Mouse (Mus musculus) macrophage (primary cell): ENCODE results near the gene Akap4. TPM values are rescaled to one million over a fixed set of nuclear protein-coding genes. Genes with fewer than 3 reads are reported as not detected.

Experiments used
- H3K27ac ChIP-seq: fragments of 350-480 bp; formaldehyde crosslinking; 2 replicates; pipeline ENCODE4 v1.9.0; 2021
- H3K36me3 ChIP-seq: fragments of 350-480 bp; formaldehyde crosslinking; 2 replicates; pipeline ENCODE4 v1.9.0; 2021; ENCODE audit errors: inconsistent target
- H3K4me3 ChIP-seq: fragments of 350-480 bp; formaldehyde crosslinking; 2 replicates; pipeline ENCODE4 v1.9.0; 2021; ENCODE audit errors: inconsistent target
- H3K79me2 ChIP-seq: fragments of 350-480 bp; formaldehyde crosslinking; 2 replicates; pipeline ENCODE4 v1.9.0; 2021; ENCODE audit errors: inconsistent target
- WGBS: methylation state at CpG from one replicate; pipeline ENCODE4 v1.1.7; 2026; ENCODE audit warnings: inconsistent platforms; ENCODE audit not compliant: missing documents; 5-methylcytosine and 5-hydroxymethylcytosine counted together
- polyA plus RNA-seq: library from polyadenylated mRNA; stranded (reverse); fragments of 250-400 nt; gene quantifications from 3 replicates; pipeline ENCODE4 v1.2.4, GENCODE M21; 2018; ENCODE audit warnings: inconsistent platforms
- total RNA-seq, 78 experiments: library from RNA; depleted of rRNA; stranded (reverse); fragments of 250-400 nt; gene quantifications; 1 replicate in 9 of 78; 2 replicates in 24 of 78; 3 replicates in 43 of 78; 4 replicates in 2 of 78; pipeline ENCODE4 v1.2.4; 2018; ENCODE audit warnings: inconsistent platforms in 56 of 78

Gene Akap4
- not detected for total RNA-seq (2018; cell fraction: chromatin; rRNA removed)
- total RNA-seq (2018; cell fraction: cytosol; rRNA removed), result not detected
- not detected for total RNA-seq (2018; cell fraction: nucleus; rRNA removed)
- polyA plus RNA-seq, result not detected in 3 replicates

- H3K4me3 ChIP-seq, result no peak within 1 kb of the TSS
- 100% methylated on average over 1 of the region's 1 CpGs for WGBS
- no peak within 1 kb of the TSS for H3K27ac ChIP-seq
Measured at GRCm38 (mm10) chrX:7067219-7067618, at the start of gene Akap4. Gene Akap4 (plus strand): TSS chrX:7067519.

GRCm38 (mm10) chrX:7041519-7041918 is 25.8 kb upstream of the Akap4 start, which contains the start of gene Ccnb3:
Gene Ccnb3 (minus strand): TSS chrX:7041619.
- H3K79me2 ChIP-seq, result no peaks in the 10 kb centered on the region
- no peaks in the 10 kb centered on the region for H3K36me3 ChIP-seq
- H3K27ac ChIP-seq, result no peak within 1 kb of the TSS
- no peak within 1 kb of the TSS for H3K4me3 ChIP-seq
- WGBS, result 84% methylated on average over 10 of the region's 19 CpGs

More at GRCm38 (mm10) chrX:7067219-7067618, at the start of gene Akap4:
- H3K79me2 ChIP-seq, result no peaks in the 10 kb centered on the region
- no peaks in the 10 kb centered on the region for H3K36me3 ChIP-seq

GRCm38 (mm10) chrX:7057056-7057455 is 10.3 kb upstream of the Akap4 start:
- Histone ChIP-seq H3K4me3 (no peak overlapping the region), H3K27ac (no peak overlapping the region), H3K79me2 (no peaks in the 10 kb centered on the region), H3K36me3 (no peaks in the 10 kb centered on the region)

GRCm38 (mm10) chrX:7057634-7058033 is 9.7 kb upstream of the Akap4 start:
- Histone ChIP-seq H3K27ac (no peak overlapping the region), H3K79me2 (no peaks in the 10 kb centered on the region), H3K4me3 (no peak overlapping the region), H3K36me3 (no peaks in the 10 kb centered on the region)
- WGBS, result 93% methylated on average over 2 of the region's 2 CpGs

- H3K4me3 ChIP-seq, result no peak overlapping the region
- no peaks in the 10 kb centered on the region for H3K36me3 ChIP-seq
- H3K27ac ChIP-seq, result no peak overlapping the region
- H3K79me2 ChIP-seq, result no peaks in the 10 kb centered on the region
Measured at GRCm38 (mm10) chrX:7064109-7064508, 3.2 kb upstream of the Akap4 start.

GRCm38 (mm10) chrX:7068002-7068401 is 683 bp downstream of the Akap4 start:
- no peak overlapping the region for H3K27ac ChIP-seq
- no peak overlapping the region for H3K4me3 ChIP-seq
- no peaks in the 10 kb centered on the region for H3K79me2 ChIP-seq
- 90% methylated on average over 2 of the region's 2 CpGs for WGBS
- no peaks in the 10 kb centered on the region for H3K36me3 ChIP-seq

GRCm38 (mm10) chrX:7079820-7080429 is 12.6 kb downstream of the Akap4 start:
- WGBS, result 94% methylated on average over 6 of the region's 6 CpGs
- Histone ChIP-seq H3K79me2 (no peaks in the 10 kb centered on the region), H3K27ac (no peak overlapping the region), H3K4me3 (no peak overlapping the region), H3K36me3 (no peaks in the 10 kb centered on the region)

- no peaks in the 10 kb centered on the region for H3K79me2 ChIP-seq
- WGBS, result 40% methylated on average over 1 of the region's 1 CpGs
- no peaks in the 10 kb centered on the region for H3K36me3 ChIP-seq
- no peak overlapping the region for H3K27ac ChIP-seq
- H3K4me3 ChIP-seq, result no peak overlapping the region
Measured at GRCm38 (mm10) chrX:7085878-7086277, 18.6 kb downstream of the Akap4 start.

- no peak overlapping the region for H3K27ac ChIP-seq
- H3K36me3 ChIP-seq, result no peaks in the 10 kb centered on the region
- H3K4me3 ChIP-seq, result no peak overlapping the region
- no peaks in the 10 kb centered on the region for H3K79me2 ChIP-seq
Measured at GRCm38 (mm10) chrX:7090323-7090722, 23.0 kb downstream of the Akap4 start.

GRCm38 (mm10) chrX:7102280-7102679 is 35.0 kb downstream of the Akap4 start:
- Histone ChIP-seq H3K4me3 (no peak overlapping the region), H3K79me2 (no peaks in the 10 kb centered on the region), H3K27ac (no peak overlapping the region)

GRCm38 (mm10) chrX:7114885-7115284 is 47.6 kb downstream of the Akap4 start:
- Histone ChIP-seq H3K79me2 (no peaks in the 10 kb centered on the region), H3K36me3 (no peaks in the 10 kb centered on the region), H3K27ac (no peak overlapping the region), H3K4me3 (no peak overlapping the region)
- WGBS, result 100% methylated on average over 3 of the region's 3 CpGs

More at GRCm38 (mm10) chrX:7102280-7102679, 35.0 kb downstream of the Akap4 start:
- H3K36me3 ChIP-seq, result no peaks in the 10 kb centered on the region

- H3K79me2 ChIP-seq, result no peaks in the 10 kb centered on the region
- 43% methylated on average over 4 of the region's 4 CpGs for WGBS
- H3K27ac ChIP-seq, result no peak overlapping the region
- no peaks in the 10 kb centered on the region for H3K36me3 ChIP-seq
- H3K4me3 ChIP-seq, result no peak overlapping the region
Measured at GRCm38 (mm10) chrX:7121618-7122280, 54.4 kb downstream of the Akap4 start.

Other genes starting within 250 kb of the Akap4 start
- gene Ccnb3, start 25.9 kb upstream of the Akap4 start, polyA plus RNA-seq, result not detected in 3 replicates